Mouse (Mus musculus): ENCODE measurements around the gene Rab3gap2.
"Not testable (repeated sequence)": the region's sequence is repeated elsewhere in the genome, so short reads cannot be mapped to it uniquely, and the experiment has no call there.

Rab3gap2 gene

DNA sequence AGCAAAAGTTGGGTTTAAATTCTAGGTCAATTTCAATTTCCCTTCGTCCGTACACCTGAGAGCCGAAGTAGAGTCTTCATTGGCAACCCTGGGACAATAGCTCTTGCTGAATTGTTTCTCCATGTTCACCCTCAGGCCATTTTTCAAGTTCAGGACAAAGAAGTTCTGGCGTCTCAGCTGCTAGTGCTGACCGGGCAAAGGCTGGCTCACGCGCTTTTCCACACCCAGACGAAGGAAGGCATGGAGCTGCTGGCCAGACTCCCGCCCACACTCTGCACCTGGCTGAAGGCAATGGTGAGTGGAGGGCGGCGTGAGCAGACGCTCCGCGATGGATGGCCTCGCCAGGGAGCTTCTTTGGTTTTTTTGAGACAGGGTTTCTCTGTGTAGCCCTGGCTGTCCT, 79.3 kb downstream of the Rab3gap2 start:
- DNase-seq: no peak

DNA sequence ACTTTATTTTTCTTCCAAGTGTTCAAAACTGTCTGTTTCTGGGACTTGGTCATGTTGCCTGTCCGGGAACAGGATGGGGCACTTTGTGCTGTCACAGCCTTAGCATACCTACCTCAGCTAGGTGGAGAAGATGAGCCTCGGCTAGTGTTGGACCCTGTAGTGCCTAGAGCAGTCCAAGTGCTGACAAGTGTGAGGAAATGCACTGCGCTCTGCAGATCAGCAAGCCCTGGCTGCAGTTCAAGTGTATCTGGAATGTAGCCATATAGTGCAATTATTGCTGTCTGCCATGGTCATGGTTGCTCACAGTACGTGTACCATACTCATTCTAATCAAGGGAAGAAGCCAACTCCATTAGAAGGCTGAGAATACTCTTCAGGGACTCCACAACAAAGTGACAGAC, 80.8 kb downstream of the Rab3gap2 start:
- DNase-seq: no peak

DNA sequence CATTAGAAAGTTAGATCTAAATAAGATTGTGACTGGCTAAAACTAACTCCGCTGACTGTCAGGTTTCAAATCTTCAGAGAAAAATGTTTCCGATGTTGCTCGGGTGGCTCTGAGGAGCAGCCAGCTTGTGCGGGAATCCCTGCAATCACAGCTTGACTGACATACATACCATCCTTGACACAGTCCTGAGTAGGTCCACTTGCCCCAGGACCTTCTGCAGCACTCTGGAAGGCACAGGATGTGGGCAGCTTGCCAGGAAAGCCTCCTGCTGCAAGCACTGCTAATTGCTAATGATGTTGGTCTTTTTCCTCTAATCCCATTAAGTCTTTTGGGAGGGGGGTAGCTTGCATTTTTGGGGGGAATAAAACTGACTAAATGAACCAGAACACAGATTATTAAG, 81.3 kb downstream of the Rab3gap2 start:
- no peak for DNase-seq

DNA sequence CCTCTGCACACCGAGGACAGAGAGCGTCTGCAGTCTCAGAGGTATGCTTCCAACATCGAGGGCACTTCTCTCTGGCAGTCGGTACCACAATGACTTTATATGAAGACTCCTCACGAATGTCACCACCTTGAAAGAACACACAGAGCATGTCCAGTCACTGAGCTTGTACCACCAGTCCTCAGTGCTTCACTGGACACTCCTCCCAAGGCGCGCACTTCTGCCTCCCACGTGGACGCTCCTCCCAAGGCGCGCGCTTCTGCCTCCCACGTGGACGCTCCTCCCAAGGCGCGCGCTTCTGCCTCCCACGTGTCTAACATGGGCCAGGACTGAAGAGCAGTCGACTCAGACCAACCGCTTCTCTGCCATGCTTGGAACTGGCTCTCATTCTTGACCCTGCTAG, 83.1 kb downstream of the Rab3gap2 start:
- DNase-seq: no peak

DNA sequence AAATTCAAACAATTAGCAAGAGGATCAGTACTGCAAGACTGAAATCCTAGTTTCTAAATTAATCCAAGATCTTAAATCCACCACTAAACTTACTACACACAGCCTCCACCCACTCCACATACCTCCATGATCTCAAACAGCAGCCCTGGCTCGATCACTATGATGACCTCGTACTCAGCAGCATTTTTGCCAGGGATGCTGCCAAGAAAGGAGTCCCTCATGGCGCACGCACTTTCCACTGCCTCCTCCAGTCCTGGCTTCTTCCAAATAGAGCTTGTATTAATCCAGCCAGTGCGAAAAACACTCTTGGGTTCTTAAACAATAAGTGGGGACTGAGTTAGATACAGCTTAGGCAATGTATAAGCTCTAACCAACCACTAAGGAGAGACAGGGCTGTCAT, 85.3 kb downstream of the Rab3gap2 start:
- no peak for DNase-seq

DNA sequence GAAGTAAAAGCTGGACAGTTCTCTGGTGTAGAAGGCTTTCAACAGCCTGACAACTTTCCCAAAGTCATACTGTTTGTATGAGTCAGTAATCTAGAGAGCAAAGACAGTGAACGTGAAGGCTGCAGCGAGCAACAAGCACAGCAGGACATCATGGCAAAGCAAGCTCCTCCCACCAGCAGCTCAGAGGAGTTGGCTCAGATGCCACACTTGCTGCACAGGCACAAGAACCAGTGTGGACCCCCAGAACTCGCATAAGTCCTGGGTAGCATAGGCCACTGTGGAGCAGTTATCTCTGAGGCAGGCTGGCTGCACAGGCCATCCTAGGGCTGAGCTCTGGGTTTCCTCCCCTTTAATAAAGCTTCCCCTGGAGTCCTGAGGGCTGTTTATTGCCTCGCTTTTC, 87.4 kb downstream of the Rab3gap2 start:
- DNase-seq: no peak

DNA sequence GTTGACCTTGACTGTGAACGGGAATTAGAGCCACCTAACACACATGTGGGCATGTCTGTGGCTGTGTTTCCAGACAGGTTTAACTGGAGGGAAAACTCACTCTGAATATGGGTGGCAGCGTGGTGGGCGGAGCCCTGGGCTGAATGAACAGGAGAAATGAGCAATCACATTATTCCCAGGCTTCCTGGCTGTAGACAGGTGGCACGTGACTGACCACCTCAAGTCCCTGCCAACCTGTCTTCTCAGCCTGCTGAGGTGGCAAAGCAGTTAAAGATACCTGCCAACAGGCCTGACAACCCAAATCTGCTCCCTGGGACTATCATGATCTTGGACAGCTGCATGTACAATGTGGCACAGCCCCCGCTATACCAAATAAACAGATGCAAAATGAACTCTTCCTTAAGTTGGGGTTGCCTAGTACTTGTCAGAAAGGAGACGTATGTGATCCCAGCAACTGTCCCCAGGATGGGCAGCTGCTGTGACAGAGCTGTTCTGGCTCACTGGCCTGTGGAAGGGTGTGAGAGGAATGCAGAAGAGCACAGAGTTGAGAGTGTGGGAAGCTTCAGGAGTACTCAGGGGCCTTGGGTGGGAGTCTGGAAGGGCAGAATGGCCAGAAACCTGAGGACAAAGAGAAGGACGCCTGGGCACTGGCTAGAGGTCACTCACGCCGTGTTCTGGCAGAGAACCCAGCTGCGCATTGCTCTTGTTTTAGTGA, 88.9 kb downstream of the Rab3gap2 start:
- DNase-seq: no peak

DNA sequence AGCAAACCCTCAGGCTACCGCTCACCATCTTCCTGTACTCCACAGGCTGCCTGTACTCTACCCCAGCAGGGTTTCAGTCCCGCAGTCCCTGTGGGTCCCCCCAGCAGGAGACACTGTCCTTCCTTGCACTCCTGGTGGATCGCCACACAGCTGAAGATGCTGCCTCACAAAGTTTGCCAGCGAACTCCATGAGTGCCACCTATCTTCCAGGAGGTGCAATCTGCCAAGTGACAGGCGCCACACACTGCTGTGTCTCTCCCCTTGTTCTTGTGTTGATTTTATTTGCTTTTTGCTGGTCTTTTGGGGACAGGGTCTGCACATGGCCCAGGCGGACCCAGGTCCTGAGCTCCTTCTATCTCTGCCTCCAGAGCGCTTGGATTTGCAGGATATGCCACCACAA, 92.9 kb downstream of the Rab3gap2 start:
- DNase-seq: no peak

DNA sequence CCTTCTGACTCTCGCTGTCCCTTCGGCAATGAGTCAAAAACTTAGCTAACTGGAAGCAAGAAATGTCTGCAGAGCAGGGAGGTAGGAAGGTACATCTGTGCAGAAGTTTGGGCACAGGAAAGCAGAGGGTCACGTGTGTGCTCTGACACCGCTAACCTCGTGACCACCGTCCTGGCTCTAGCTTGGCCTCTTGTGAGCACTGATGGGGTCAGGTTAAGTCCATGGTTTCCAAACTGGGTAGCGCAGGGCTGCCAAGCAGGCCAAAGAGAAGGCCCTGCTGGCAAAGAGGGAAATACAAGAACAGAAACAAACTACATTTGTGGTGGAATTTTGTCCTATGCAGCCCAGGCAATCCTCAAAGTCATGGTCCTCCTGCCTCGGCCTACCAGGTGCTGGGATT, 94.6 kb downstream of the Rab3gap2 start:
- DNase-seq: no peak

DNA sequence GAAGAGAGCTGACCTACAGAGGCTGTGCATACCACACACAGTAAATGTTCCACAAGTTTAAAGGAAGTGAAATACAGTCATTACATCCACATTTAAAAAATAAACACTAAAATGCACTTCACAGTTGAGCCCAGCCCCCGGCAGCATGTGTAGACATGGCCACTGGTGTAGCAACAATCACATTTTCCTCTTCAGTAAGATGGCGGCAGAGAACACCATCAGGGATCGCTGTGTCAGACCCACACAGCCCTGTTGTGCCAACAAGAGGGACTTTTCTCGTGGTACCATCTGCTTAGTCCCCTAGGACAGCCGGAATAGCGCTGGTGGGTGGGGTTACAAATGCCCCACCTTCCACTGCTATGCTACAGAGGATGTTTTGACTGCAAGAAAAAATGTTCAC, 98.9 kb downstream of the Rab3gap2 start:
- no peak for DNase-seq

DNA sequence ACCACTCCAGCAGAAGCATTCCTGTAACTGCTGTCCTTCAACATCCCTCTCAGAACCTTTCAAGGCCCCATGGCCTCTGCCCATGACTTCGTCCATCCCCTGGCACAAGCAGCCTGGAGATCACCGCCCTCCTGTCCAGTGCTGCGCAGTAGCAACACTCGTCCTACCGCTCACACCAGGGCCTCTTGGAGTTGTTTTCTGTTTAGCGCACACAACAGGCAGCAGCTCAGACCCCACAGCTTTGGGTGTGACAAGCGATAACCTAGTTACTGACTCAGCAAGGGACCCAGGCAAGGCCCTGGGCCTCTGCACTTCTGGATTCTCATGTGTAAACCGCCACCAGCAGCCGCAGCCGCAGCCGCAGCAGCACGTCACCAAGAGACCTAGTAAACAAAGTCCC, 102.9 kb downstream of the Rab3gap2 start:
- DNase-seq: no peak

DNA sequence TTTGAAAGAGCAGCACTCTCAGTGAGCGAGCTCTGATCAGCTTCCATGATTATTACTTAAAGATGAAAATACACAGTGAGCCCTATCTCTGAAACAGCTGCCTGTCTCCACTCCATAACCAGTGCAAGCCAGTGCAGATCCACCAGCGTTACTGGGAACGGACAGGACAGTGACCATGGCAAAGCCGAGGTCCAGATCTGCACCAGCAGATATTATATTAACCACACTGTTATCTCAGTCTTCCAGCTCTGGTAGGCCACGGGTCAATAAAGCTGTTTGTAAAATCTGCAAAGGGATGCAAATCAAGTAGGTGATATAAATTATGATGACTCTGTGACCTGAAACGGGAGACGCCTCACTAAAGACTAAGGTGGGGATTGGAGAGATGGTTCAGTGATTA, 103.7 kb downstream of the Rab3gap2 start:
- DNase-seq: no peak

DNA sequence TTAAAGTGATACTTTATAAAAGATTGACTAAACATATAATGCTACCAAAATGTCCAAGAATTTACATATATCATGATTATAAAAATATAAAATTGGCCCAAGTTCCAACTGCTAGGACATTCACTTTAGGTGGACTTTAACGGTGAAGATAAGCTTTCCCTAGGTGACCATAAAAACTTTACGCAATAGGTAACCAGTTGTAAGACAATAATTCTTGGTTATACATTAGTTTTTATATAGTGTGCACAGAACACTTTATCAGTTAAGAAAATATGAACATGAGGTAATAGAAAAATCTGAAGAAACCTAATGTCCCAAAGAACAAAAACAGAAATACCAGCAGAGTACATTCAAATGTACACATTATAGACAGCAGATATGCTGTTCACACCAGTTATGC, 104.4 kb downstream of the Rab3gap2 start:
- DNase-seq: no peak

DNA sequence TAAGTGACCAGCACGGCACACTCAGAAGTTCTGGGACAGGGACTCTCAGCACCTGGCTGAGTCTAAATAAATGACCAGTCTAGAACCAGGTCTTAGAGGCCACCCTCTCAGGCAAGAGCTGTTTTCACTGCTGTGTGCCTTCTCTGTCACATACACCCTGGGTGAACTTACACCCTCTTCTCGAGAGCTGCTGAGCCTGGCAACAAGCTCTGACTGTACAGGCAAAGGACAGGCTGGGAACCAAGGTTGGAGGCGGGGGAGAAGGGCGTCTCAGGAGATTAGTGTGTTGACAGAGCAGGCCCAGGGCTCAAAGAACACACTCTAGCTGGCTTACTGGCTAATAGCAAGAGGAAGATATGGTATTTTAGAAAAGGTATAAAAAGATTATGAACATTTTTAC, 105.0 kb downstream of the Rab3gap2 start:
- no peak for DNase-seq

DNA sequence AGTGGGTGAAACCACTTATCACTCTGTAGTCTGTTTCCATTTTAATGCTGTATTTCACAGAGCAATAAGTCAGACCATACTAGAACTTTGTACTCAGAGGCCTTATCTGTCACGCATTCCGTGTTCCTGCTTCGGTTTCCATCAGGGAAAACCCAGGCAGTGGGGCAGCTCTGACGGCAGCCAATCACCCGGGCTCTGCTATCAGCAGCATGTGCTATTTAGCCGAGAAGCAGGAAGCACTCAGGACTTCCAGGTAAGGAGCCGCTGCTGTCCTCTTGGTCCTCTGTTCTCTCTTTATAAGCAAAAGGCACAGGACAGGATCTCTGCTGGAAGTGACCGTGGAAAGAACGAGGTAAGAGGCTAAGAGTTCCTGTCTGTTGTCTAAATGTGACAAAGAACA, 108.0 kb downstream of the Rab3gap2 start:
- DNase-seq: no peak

DNA sequence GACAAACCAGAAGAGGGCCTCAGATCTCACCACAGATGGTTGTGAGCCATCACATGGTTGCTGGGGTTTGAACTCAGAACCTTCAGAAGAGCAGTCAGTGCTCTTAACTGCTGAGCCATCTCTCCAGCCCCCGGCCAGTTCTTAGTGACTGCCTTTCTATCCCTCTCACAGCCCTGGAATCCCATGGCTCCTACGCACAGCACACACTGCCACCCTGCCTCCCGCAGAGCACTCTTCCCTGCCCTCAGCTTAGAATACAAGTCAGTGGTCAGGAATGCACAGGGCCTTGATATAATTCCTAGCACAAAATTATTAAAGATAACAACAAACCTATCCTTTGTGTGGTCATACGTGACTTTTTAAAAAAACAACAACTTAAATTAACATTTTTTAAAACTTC, 110.6 kb downstream of the Rab3gap2 start:
- DNase-seq: no peak

DNA sequence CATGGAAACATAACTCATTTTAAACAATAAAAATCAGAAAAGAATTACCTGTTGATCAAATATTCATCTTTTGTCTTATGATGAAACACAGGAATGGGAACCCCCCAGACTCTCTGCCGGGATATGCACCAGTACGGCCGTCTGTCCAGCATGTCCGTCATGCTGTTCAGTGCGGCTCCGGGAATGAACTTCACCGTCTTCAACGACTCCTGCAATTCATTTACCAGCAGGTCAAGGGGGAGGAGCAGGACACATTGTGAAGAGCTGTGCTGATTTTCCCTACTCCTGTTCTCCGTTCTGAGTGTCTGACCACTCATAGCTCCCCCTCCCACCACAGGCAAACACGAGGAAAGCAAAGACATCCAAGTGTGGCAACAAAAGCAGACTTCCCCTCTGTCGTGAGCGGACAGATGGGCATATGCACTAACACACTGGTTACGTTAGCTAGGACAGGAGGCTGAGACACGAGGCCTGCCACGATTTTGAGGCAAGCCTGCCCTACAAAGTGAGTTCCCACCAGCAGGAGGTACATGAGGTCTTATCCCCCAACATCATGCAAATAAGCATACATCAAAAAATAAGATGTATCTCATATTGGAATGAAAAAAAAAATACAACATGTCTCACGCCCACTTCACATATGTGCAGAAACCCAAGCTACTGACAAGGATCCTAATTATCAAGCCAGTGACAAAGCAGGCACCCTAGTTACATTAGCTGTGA, 112.1 kb downstream of the Rab3gap2 start:
- peak; percentile 38 for DNase-seq

DNA sequence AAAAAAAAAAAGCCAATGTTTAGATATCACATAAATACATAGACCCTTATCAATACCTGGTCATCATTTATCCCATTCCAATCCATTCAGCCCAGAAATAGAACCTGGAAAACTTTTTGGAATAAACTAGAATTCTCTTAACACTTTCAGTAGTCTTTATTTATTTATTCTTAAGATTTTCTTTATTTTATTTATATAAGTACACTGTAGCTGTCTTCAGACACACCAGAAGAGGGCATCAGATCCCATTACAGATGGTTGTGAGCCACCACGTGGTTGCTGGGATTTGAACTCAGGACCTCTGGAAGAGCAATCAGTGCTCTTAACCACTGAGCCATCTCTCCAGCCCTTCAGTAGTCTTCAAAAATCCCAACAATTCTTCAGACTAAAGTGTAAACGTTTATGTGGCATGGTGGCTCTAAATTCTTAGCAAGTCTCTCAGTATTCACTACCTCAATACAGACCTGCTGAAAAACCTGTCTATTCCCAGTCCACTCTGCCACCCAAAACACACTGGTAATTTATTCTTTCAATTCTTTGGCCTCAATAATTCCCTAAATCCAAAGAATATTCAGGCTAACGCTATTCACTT, 123.9 kb downstream of the Rab3gap2 start:
- DNase-seq: not testable (repeated sequence)

DNA sequence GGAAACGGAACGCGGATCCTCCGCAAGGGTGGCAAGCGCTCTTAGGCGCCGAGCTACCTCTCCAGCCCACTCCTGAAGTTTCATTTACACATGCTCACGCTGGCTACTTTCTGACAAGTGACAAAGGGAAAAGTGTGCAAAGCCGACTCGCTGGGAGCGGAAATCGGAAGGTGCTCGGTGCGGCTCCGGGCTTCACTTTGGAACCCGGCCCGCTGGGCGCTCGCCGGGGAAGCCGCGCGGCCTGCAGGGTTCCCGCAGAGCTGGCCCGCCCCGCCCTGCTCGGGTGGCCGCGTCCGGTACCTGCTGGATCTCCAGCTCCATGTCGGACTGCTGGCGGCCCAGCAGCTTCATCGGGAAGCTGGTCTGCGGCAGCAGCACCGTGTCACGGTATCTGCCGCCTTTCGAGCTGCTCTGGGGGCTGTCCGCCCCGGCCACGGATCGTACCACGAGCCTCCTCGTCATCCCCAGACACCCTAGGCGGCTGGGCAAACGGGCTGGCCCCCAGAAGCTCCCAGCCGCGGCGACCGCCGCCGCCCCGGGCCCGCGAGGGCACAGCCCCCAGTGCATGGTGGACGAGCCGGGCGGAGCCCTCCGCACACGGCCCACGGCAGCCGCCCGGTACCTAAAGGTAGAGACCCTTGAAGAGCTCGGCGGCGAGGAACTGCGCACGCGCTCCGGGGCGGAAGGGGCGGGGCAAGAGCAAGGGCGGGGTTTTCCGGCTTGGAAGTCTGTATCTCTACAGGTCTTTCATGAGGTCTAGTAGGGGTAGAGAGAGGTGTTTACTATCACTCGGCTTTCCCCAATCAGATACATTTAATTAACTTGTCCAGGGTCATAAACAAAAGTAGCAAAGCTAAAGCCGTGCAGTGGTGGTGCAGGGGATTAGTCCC, 125.0 kb downstream of the Rab3gap2 start, which contains the start of gene Iars2:
Gene Iars2, minus strand, starts transcription at position 676 of the 890 bp plus-strand sequence.
- DNase-seq: peak; percentile 91

DNA sequence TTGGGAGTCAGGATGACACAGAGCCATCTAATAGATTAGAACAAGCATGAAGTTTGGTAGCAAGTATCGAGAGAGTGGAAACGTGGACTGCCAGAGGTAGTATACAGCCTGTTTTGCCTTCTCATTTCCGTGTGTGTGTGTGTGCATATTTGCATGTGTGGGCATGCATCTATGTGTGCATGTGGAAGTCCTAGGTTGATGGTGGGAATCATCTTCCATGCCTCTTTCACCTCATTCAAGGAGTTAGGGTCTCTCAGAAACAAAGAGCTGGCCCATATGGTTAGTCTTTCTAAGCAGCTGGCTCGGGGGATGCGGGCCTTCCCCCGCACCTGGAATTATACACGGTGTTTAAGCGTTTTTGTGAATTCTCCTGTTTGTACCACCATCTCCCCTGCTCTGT, 125.9 kb downstream of the Rab3gap2 start:
- no peak for DNase-seq

DNA sequence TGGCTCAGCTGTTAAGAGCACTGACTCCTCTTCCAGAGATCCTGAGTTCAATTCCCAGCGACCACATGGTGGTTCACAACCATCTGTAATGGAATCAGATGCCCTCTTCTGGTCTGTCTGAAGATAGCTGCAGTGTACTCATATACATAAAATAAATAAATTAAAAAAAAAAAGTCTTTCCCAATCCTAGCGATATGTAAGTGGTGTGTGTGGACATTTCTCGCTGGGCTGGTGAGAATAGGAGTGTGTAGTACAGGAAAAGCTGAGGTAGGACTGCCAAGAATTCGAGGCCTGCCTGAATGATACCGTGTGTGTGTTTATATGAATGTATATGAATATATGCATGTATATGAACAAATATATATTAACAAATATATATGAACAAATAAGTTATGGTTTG, 127.4 kb downstream of the Rab3gap2 start:
- DNase-seq: no peak

DNA sequence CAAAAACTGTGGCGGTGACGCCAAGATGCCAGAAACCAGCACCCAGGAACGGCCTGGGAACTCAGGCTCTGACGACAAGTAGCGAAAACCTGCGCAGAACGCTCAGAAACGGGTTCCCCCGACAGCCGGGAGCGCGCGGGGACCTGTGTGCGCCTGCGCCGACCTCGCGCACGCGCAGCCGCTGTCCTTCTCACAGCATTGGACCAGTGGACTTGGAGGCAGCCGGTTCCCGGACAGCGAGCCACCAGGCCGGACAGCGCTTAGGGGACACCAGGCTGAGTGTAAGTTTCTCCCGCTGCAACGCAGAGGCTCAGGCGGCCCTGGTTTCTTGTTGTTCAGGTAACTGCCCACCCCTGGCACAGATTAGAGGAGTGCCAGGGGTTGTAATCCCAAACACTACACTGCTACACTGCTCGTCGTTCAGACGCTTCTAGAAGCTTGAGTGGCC, 128.1 kb downstream of the Rab3gap2 start, which contains the start of gene Bpnt1:
Gene Bpnt1, plus strand, starts transcription at position 167 of the 448 bp plus-strand sequence.
- DNase-seq: peak; percentile 93

DNA sequence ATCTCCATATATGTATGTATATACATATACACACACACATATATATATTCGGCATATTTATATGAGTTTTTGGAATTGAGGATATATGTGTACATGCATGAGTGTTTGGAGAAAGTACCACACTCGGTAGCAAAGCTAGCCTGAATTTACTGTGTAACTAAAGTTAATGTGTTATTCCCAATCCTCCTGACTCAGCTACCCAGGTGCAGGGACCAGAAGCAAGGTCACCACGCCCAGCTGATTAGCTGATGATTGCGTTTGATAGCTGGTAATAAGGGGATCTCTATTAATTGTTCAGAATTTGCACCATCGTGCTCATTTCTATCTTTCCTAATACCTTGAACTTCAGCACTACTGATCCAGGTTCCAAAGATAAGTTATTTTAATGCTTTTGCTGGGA, 129.7 kb downstream of the Rab3gap2 start:
- DNase-seq: no peak

Measured in right cerebral cortex, adult 18-20 months (tissue).